Mouse (Mus musculus) cerebellum, adult 2 months (tissue): ENCODE measurements around the gene Ngp.
A peak's percentile ranks its signal among the peaks of the same experiment; 100 is the strongest.

Experiments used
- CTCF ChIP-seq: fragments of 200-500 bp; IDR thresholded peaks from 2 replicates; pipeline ENCODE4 v1.5.1; 2011; ENCODE audit warnings: low read depth, mild to moderate bottlenecking, control low read depth, low read length, moderate library complexity, borderline replicate concordance; ENCODE audit not compliant: insufficient read depth
- POLR2A ChIP-seq: fragments of 200-500 bp; IDR thresholded peaks from 2 replicates; pipeline ENCODE4 v1.6.1; 2011; ENCODE audit warnings: low read length, control low read depth, borderline replicate concordance; ENCODE audit not compliant: insufficient read depth

DNA sequence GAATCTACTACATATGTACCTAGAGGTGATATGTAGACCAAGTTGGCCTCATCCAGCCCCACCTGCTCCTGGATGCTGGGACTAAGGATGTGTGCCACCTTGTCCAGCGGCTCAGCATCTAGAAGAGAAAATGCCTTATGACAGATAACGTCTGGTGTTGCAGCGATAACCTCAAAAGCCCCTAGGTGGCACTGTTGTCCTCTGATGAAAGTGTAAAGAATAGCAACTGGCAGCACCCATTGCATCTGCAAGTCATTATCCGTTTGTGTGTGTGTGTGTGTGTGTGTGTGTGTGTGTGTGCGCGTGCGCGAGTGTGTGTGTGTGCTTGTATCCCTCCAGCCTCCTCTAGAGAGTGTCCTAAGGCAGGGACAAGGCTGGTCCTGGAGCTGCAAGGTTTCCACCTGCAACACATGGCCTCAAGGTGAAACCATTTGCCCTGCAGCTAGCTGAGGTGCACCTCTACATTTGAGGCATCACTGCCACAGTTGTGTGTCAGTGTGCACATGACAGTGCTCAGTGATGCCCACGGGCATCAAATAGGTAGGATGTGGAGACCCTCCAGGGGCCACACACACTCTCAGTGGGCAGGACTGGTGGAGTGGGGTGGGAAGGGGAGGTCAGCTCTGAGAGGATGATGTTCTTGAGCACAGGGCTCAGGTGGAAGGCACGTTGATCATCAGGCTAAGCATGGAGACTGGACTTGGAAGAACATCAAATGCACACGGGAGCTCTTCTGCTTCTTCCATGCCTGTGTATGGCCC is 29.5 kb downstream of the Ngp start:
- TF ChIP-seq CTCF (peak; percentile 76), POLR2A (no peak)
